28 mouse cellular contexts compared by ENCODE assay signal in the genomic region with DNA sequence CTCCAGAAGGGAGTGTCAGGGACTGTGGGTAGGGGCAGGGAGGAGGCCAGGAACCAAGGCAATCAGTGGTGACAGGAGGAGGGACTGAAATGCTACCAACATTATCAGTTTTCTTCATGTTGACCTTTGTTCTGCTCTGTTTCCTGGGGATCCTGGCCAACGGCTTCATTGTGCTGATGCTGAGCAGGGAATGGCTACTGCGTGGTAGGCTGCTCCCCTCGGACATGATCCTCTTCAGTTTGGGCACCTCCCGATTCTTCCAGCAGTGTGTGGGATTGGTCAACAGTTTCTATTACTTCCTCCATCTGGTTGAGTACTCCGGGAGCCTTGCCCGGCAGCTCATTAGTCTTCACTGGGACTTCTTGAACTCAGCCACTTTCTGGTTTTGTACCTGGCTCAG. TPM values are rescaled to one million over a fixed set of nuclear protein-coding genes. Genes with fewer than 3 reads are reported as not detected.
A peak's percentile ranks its signal among the peaks of the same experiment; 100 is the strongest.
DNase-seq lines count a peak whose midpoint lies in the region; ATAC-seq and TF ChIP-seq lines count a peak whose summit lies in the region.
"Had no signal": no experiment of that assay in that cellular context is flagged by ENCODE, and none has a peak within 500 bp of the region (broad histone marks: within the 10 kb centered on the region; RNA-seq: fewer than 3 reads in every experiment).

Tas2r126 (plus strand) TSS at position 90 of the 400 bp plus-strand sequence.

- no peak for ATAC-seq in erythroid progenitor cell, adult 5-6 weeks (replicated peaks; ENCODE audit: low FRiP score, poor library complexity, severe bottlenecking)
- ATAC-seq: forebrain, embryonic 13.5 days; Patski had no signal

- no peaks in the 10 kb centered on the region for H3K4me1 ChIP-seq in lung, adult 2 months (ENCODE audit: control insufficient read depth, insufficient read depth, low read length)
- H3K4me1 ChIP-seq: embryonic facial prominence, embryonic 10.5 days; forebrain, embryonic 13.5 days; hindbrain, embryonic 10.5 days; neural tube, embryonic 13.5 days had no signal

- H3K4me3 ChIP-seq in lung, adult 2 months (replicated peaks; ENCODE audit: extremely low read depth, low read depth, low read length), result no peak within 1 kb of the TSS
- H3K4me3 ChIP-seq: embryonic facial prominence, embryonic 10.5 days; forebrain, embryonic 13.5 days; heart, adult 2 months; hindbrain, embryonic 10.5 days; neural tube, embryonic 13.5 days had no signal

- DNase-seq in adrenal gland, adult (ENCODE audit: inconsistent age in 2 of 2, low spot score in 1 of 2), result peak; percentile 24 to 41
- no peak for DNase-seq in adrenal gland, postnatal 25 days
- peak; percentile 30 for DNase-seq in lung, postnatal 36 days
- no peak for DNase-seq in lung, adult 2 months
- DNase-seq in kidney, adult 9 months, result peak; percentile 9
- peak; percentile 22 to 24 for DNase-seq in kidney, postnatal 36 days
- DNase-seq in c-Kit-positive CD71-positive TER-119-positive erythroid progenitor cells, embryonic 14.5 days (ENCODE audit: low spot score), result no peak
- DNase-seq: adrenal gland, postnatal 36 days; cerebellum, adult 2 months; cerebellum, postnatal 36 days; gastrocnemius, postnatal 10 days; midbrain, embryonic 14.5 days; right cerebral cortex, postnatal 14 days had no signal

- WGBS in lung, adult 2 months, result 45% methylated on average over 6 of the region's 6 CpGs

- TF ChIP-seq CTCF in lung, adult 2 months (IDR thresholded peaks at IDR 0.05; ENCODE audit: insufficient read depth, low read length), result no peak

- no peak for TF ChIP-seq POLR2A in lung, adult 2 months (IDR thresholded peaks at IDR 0.05; ENCODE audit: borderline replicate concordance, extremely low read depth, low read depth, low read length)

RNA-seq across cellular contexts. Expression of gene Tas2r126, which starts in this region (rescaled TPM):
- total RNA-seq in adrenal gland, postnatal 25 days (2021), result 4.2 and 5.6 TPM in 2 replicates
- polyA plus RNA-seq in lung, adult 2 months (2012; rRNA removed), result 0.22 TPM in 1 of 2 replicates, not detected in the other
- not detected in 2 replicates for total RNA-seq in erythroid progenitor cell, adult 5-6 weeks (2015; ENCODE audit: low replicate concordance)
- total RNA-seq in erythroid progenitor cell, adult 5-6 weeks (2017; ENCODE audit: low replicate concordance), result not detected in 2 replicates
- total RNA-seq: gastrocnemius, postnatal 10 days; heart, adult 2 months; layer of hippocampus, postnatal 25 days had no signal
- polyA plus RNA-seq: embryonic facial prominence, embryonic 10.5 days; forebrain, embryonic 13.5 days; heart, adult 2 months; hindbrain, embryonic 10.5 days; large intestine, adult 2 months; limb, embryonic 14.5 days; liver, embryonic 14.5 days; lung, embryonic 16.5 days; midbrain, embryonic 14.5 days; neural tube, embryonic 13.5 days; Patski; spleen, adult 2 months; stomach, embryonic 16.5 days; thymus, postnatal 0 days had no signal

Comparison
In these comparisons a context has a peak if more than half of its experiments do, and no peak if none do; other contexts are left out.
1. DNase-seq: peak in adrenal gland, adult (2 of 2), lung, postnatal 36 days (single experiment), kidney, adult 9 months (single experiment) and kidney, postnatal 36 days (2 of 2); none in adrenal gland, postnatal 25 days (single experiment), lung, adult 2 months (single experiment) and c-Kit-positive CD71-positive TER-119-positive erythroid progenitor cells, embryonic 14.5 days (single experiment).